Comparison of ENCODE assay signal across 10 mouse cellular contexts in the genomic region with DNA sequence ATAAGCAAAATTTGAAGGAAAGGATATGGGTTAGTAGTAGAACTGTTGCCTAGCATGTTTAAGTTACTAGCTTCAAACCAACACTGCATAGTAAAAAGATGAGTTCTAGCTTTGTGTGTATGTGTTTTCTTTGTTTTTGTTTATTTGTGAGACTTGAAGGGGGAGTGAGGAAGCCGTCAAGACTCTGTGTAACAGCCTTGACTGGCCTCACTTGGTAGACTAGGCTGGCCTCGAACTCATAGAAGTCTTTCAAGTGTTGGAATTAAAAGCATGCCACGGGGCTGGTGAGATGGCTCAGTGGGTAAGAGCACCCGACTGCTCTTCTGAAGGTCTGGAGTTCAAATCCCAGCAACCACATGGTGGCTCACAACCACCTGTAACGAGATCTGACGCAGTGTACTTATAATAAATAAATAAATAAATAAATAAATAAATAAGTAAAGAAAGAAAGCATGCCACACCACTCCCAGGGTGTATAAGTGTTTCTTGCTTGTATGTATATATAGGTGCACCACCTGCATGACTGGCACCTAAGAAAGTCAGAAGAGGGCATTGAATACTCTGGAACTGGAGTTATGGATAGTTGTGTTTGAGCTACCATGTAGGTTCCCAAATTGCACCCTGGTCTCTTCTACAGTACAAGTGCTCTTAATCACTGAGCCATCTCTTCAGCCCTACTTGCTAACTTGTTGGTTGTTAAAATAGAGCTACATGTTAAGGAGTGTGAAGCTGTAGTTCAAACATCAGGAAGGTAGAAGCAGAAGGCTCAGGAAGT. TPM values are rescaled to one million over a fixed set of nuclear protein-coding genes. Genes with fewer than 3 reads are reported as not detected.
DNase-seq lines count a peak whose midpoint lies in the region; ATAC-seq and TF ChIP-seq lines count a peak whose summit lies in the region.
"Had no signal": no experiment of that assay in that cellular context is flagged by ENCODE, and none has a peak within 500 bp of the region (broad histone marks: within the 10 kb centered on the region; RNA-seq: fewer than 3 reads in every experiment).

No protein-coding gene starts in this region.

- H3K4me1 ChIP-seq in lung, postnatal 0 days (ENCODE audit: insufficient read depth, low read depth, low read length): no peaks in the 10 kb centered on the region
- peaks cover 9% of the 10 kb centered on the region for H3K4me1 ChIP-seq in limb, embryonic 13.5 days
- H3K4me1 ChIP-seq in stomach, embryonic 14.5 days (ENCODE audit: control insufficient read depth, insufficient read depth, low read length): no peaks in the 10 kb centered on the region
- H3K4me1 ChIP-seq: neural tube, embryonic 12.5 days had no signal

- peak overlapping the region; percentile 51 for H3K27ac ChIP-seq in lung, postnatal 0 days (ENCODE audit: low read length)
- peak overlapping the region; percentile 3; the same call in 1 of the 2 replicates for H3K27ac ChIP-seq in limb, embryonic 13.5 days
- peak overlapping the region; percentile 61; the same call in 1 of the 2 replicates for H3K27ac ChIP-seq in stomach, embryonic 14.5 days (ENCODE audit: low read length)
- H3K27ac ChIP-seq: neural tube, embryonic 12.5 days had no signal

- H3K9me3 ChIP-seq in lung, postnatal 0 days (ENCODE audit: low read length): no peaks in the 10 kb centered on the region
- no peaks in the 10 kb centered on the region for H3K9me3 ChIP-seq in limb, embryonic 13.5 days
- no peaks in the 10 kb centered on the region for H3K9me3 ChIP-seq in stomach, embryonic 14.5 days (ENCODE audit: control insufficient read depth, low read depth, low read length)
- H3K9me3 ChIP-seq: neural tube, embryonic 12.5 days had no signal

- TF ChIP-seq EP300 in lung, postnatal 0 days (IDR thresholded peaks at IDR 0.05): no peak

- H3K4me2 ChIP-seq in lung, postnatal 0 days (replicated peaks; ENCODE audit: low read depth, low read length): no peak overlapping the region
- H3K4me2 ChIP-seq in limb, embryonic 13.5 days (replicated peaks): no peak overlapping the region
- H3K4me2 ChIP-seq in stomach, embryonic 14.5 days (replicated peaks; ENCODE audit: low read depth, low read length): no peak overlapping the region
- H3K4me2 ChIP-seq: neural tube, embryonic 12.5 days had no signal

- no peak overlapping the region for H3K9ac ChIP-seq in lung, postnatal 0 days (replicated peaks; ENCODE audit: low read depth)
- H3K9ac ChIP-seq in limb, embryonic 13.5 days: no peak overlapping the region
- H3K9ac ChIP-seq in stomach, embryonic 14.5 days (replicated peaks; ENCODE audit: low read depth, low read length): no peak overlapping the region
- H3K9ac ChIP-seq: neural tube, embryonic 12.5 days had no signal

- no peak for ATAC-seq in lung, postnatal 0 days
- no peak for ATAC-seq in limb, embryonic 13.5 days (ENCODE audit: low FRiP score, low read depth)
- no peak for ATAC-seq in stomach, embryonic 14.5 days (ENCODE audit: insufficient number of reproducible peaks, insufficient read depth, low FRiP score, low read depth)

- 38% methylated on average over 6 of the region's 6 CpGs for WGBS in lung, postnatal 0 days
- WGBS in limb, embryonic 13.5 days: 40% methylated on average over 6 of the region's 6 CpGs
- 47% methylated on average over 6 of the region's 6 CpGs for WGBS in stomach, embryonic 14.5 days

- H3K36me3 ChIP-seq in lung, postnatal 0 days (ENCODE audit: insufficient read depth, low read length): no peaks in the 10 kb centered on the region
- H3K36me3 ChIP-seq in limb, embryonic 13.5 days: no peaks in the 10 kb centered on the region
- no peaks in the 10 kb centered on the region for H3K36me3 ChIP-seq in stomach, embryonic 14.5 days (ENCODE audit: control insufficient read depth, insufficient read depth, low read length)
- H3K36me3 ChIP-seq: neural tube, embryonic 12.5 days had no signal

- DNase-seq in cerebellum, adult 9-11 months: peak; percentile 42
- no peak for DNase-seq in cerebellum, adult 11 months
- DNase-seq in lung, postnatal 0 days (ENCODE audit: low spot score): no peak
- DNase-seq in lung, adult 18-20 months: no peak
- no peak for DNase-seq in adrenal gland, postnatal 4 days (ENCODE audit: low spot score in 2 of 2)
- DNase-seq in thymus, adult 18-20 months: no peak

- H3K4me3 ChIP-seq in lung, postnatal 0 days (ENCODE audit: low read depth, low read length): no peak overlapping the region
- no peak overlapping the region for H3K4me3 ChIP-seq in limb, embryonic 13.5 days
- no peak overlapping the region for H3K4me3 ChIP-seq in stomach, embryonic 14.5 days (ENCODE audit: low read depth, low read length)
- H3K4me3 ChIP-seq: neural tube, embryonic 12.5 days had no signal

- no peaks in the 10 kb centered on the region for H3K27me3 ChIP-seq in lung, postnatal 0 days (replicated peaks; ENCODE audit: insufficient read depth, low read length)
- H3K27me3 ChIP-seq in limb, embryonic 13.5 days: no peaks in the 10 kb centered on the region
- no peaks in the 10 kb centered on the region for H3K27me3 ChIP-seq in stomach, embryonic 14.5 days (ENCODE audit: control insufficient read depth, insufficient read depth, low read length)
- H3K27me3 ChIP-seq: CH12.LX; neural tube, embryonic 12.5 days had no signal

- TF ChIP-seq CTCF in lung, postnatal 0 days (IDR thresholded peaks at IDR 0.05): no peak

RNA-seq across cellular contexts. Expression of a gene that starts 18.9 kb away (rescaled TPM):
- polyA plus RNA-seq in lung, postnatal 0 days (2015; fragmentation: Nextera tagmentation; extraction: Ambion mirVana): 1.1 and 2.7 TPM in 2 replicates
- 0.93 and 1.3 TPM in 2 replicates for polyA plus RNA-seq in limb, embryonic 13.5 days (2015; fragmentation: Nextera tagmentation; extraction: Ambion mirVana)
- not detected in 2 replicates for polyA plus RNA-seq in stomach, embryonic 14.5 days (2014; fragmentation: Nextera tagmentation; extraction: Ambion mirVana)
- total RNA-seq in adrenal gland, postnatal 4 days (2021): 1 to 10 TPM in 1 of 2 experiments, under 1 TPM in 1; 0.34 to 1.0 TPM

RNA-seq across cellular contexts. Expression of a gene that starts 19.0 kb away (rescaled TPM):
- 1.2 and 1.7 TPM in 2 replicates for polyA plus RNA-seq in lung, postnatal 0 days (2015; fragmentation: Nextera tagmentation; extraction: Ambion mirVana)
- 10.0 and 10.2 TPM in 2 replicates for polyA plus RNA-seq in limb, embryonic 13.5 days (2015; fragmentation: Nextera tagmentation; extraction: Ambion mirVana)
- polyA plus RNA-seq in stomach, embryonic 14.5 days (2014; fragmentation: Nextera tagmentation; extraction: Ambion mirVana): 6.0 and 7.2 TPM in 2 replicates
- total RNA-seq in adrenal gland, postnatal 4 days (2021): 1 to 10 TPM; 3.2 to 6.1 TPM

Comparison
In these comparisons a context has a peak if more than half of its experiments do, and no peak if none do; other contexts are left out.
1. H3K27ac ChIP-seq: peak in every context shown above with its lines; median percentile 61 in stomach, embryonic 14.5 days; 51 in lung, postnatal 0 days; 3 in limb, embryonic 13.5 days.